Mouse (Mus musculus) hindbrain, embryonic 14.5 days (tissue): Measurements from ENCODE around the gene Sap25. TPM values are rescaled to one million over a fixed set of nuclear protein-coding genes. Genes with fewer than 3 reads are reported as not detected.

ENCODE experiments used
- ATAC-seq: fragments of 200-750 bp; cut with Nextera tagmentation; 2 replicates; pipeline ENCODE4 v1.8.0; 2017; ENCODE audit warnings: moderate number of reproducible peaks, mild to moderate bottlenecking, moderate TSS enrichment, moderate library complexity; ENCODE audit not compliant: low FRiP score
- DNase-seq: peaks from one replicate; pipeline ENCODE4 v3.0.0-alpha.2; 2015; ENCODE audit warnings: low spot score
- H3K27ac ChIP-seq: fragments of 300-500 bp; sonication (generic); 2 replicates; pipeline ENCODE4 v1.5.1; 2014; ENCODE audit warnings: mild to moderate bottlenecking, moderate library complexity
- H3K27me3 ChIP-seq: fragments of 300-500 bp; sonication (generic); 2 replicates; pipeline ENCODE4 v1.6.1; 2014; ENCODE audit warnings: mild to moderate bottlenecking, low read length, mixed read lengths; ENCODE audit not compliant: control insufficient read depth, insufficient read depth
- H3K36me3 ChIP-seq: fragments of 300-500 bp; sonication (generic); replicated peaks from 2 replicates; pipeline ENCODE4 v1.6.1; 2014; ENCODE audit not compliant: control insufficient read depth, insufficient read depth
- H3K4me1 ChIP-seq: fragments of 300-500 bp; sonication (generic); replicated peaks from 2 replicates; pipeline ENCODE4 v1.6.1; 2014; ENCODE audit warnings: antibody characterized with exemption, low read length, mixed read lengths; ENCODE audit not compliant: control insufficient read depth, insufficient read depth
- H3K4me2 ChIP-seq: fragments of 300-500 bp; sonication (generic); replicated peaks from 2 replicates; pipeline ENCODE4 v1.6.1; 2014; ENCODE audit warnings: mild to moderate bottlenecking, moderate library complexity
- H3K4me3 ChIP-seq: fragments of 300-500 bp; sonication (generic); replicated peaks from 2 replicates; pipeline ENCODE4 v1.5.1; 2014; ENCODE audit warnings: mild to moderate bottlenecking, low read length
- H3K9ac ChIP-seq: fragments of 300-500 bp; sonication (generic); 2 replicates; pipeline ENCODE4 v1.6.1; 2014
- H3K9me3 ChIP-seq: fragments of 300-500 bp; sonication (generic); 2 replicates; pipeline ENCODE4 v1.6.1; 2016; ENCODE audit warnings: low read length; ENCODE audit not compliant: control insufficient read depth
- WGBS: fragments of 180-500 bp; shearing (Covaris S2); extraction: QIAGEN DNeasy Blood & Tissue Kit; methylation state at CpG from one replicate; pipeline ENCODE4 v1.1.7; 2014; 5-methylcytosine and 5-hydroxymethylcytosine counted together
- polyA plus RNA-seq: library from polyadenylated mRNA; unstranded; fragments of >200 nt; fragmentation: Nextera tagmentation; extraction: Ambion mirVana; gene quantifications from 2 replicates; pipeline ENCODE4 v1.2.1, GENCODE M21; 2014

The Sap25 gene
- polyA plus RNA-seq, 1 experiment from 2014 or later, result 5.8 TPM

DNA sequence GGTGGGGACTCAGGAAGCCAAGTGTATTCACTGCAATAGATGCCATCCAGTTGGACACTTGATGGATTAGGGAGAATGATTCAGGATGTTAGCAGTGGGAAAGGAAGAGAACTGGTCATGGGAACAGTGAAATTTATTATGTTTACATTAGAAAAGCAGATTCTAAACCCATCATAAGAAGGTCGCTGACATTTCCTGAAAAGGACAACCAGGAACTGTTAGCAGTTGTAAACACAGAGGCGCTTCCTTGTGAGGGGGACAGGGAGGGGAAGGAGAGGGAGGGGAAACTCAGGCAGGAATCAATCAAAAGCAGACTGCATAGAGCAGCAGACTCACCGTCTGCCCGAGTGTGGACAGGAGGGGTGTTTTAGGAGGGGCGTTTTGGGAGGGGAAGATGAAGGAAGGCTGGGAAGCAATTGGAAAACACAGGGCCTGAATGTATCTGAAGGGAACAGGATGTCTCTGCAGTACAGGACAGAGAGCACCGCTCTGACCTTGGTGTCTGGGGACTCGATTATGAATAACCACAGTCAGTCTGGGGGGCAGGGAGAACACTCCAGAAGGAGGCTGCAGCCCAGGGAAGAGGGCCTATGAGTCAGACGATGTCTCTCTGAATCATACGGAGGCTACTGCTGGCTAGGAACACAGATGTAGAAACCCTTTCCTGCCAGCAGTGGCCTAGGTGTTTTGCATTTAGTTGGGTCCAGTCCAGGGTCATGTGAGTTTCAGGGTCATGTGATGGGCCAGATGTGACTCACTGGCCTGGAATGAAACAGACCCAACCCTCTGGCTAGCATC, 30.5 kb downstream of the Sap25 start:
- H3K27ac ChIP-seq, result no peak overlapping the region

DNA sequence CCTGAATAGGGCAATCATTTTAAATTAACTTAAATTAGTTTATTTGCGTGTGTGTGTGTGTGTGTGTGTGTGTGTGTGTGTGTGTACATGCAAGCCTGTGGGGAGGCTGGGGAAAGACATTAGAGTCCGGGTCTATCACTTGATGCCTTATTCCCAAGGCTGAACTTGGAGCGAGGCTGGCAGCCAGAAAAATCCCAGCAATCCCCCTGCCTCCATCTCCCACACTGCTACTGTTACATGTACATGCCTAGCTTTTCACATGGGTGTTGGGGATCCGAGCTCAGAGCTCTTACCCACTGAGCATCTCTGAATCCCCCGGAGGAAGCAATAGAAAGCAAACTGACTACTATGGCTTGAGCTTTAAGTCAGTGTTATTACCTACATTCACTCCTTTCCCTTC, 31.2 kb downstream of the Sap25 start:
- H3K4me1 ChIP-seq, result peaks cover 2% of the 10 kb centered on the region; the same call in 1 of the 2 replicates
- no peak overlapping the region for H3K4me3 ChIP-seq
- 85% methylated on average over 5 of the region's 5 CpGs for WGBS
- no peaks in the 10 kb centered on the region for H3K27me3 ChIP-seq
- H3K9ac ChIP-seq, result no peak overlapping the region
- H3K27ac ChIP-seq, result no peak overlapping the region
- no peak overlapping the region for H3K4me2 ChIP-seq
- H3K36me3 ChIP-seq, result no peaks in the 10 kb centered on the region; the same call in 1 of the 2 replicates
- H3K9me3 ChIP-seq, result no peaks in the 10 kb centered on the region
- no peak for DNase-seq
- ATAC-seq, result no peak

More for the DNA sequence above, 30.5 kb downstream of the Sap25 start:
- Histone ChIP-seq H3K9ac (0 out of 2 replicates have a peak overlapping the region, but pooled peaks have one; percentile 26), H3K4me2 (no peak overlapping the region), H3K4me1 (peaks cover 2% of the 10 kb centered on the region; the same call in 1 of the 2 replicates), H3K4me3 (no peak overlapping the region), H3K9me3 (no peaks in the 10 kb centered on the region), H3K27me3 (no peaks in the 10 kb centered on the region), H3K36me3 (peaks cover 5% of the 10 kb centered on the region)
- ATAC-seq (no peak; the same call in 1 of the 2 replicates), DNase-seq (no peak)
- 45% methylated on average over 9 of the region's 9 CpGs for WGBS

DNA sequence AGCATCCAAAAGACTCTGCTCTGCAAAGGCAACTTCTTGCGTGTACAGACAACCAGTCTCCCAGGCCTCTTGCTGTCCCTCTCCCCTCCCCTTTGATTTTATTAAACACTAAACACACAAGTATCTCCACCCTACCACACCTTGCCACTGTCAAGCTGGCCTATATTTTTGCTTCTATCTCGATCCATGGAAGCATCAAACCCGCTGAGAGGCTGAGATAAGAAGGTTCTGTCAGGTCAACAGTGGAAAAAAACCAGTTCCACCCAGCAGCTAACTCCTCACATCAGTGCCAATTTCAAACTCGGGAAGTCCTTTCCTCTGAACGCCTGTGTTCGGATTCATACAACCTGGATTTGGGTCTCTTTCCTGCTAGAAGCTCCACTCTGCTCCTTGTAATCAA, 31.9 kb downstream of the Sap25 start:
- Histone ChIP-seq H3K36me3 (no peaks in the 10 kb centered on the region), H3K4me2 (no peak overlapping the region), H3K4me3 (no peak overlapping the region), H3K4me1 (peaks cover 2% of the 10 kb centered on the region; the same call in 1 of the 2 replicates), H3K9me3 (no peaks in the 10 kb centered on the region), H3K9ac (no peak overlapping the region), H3K27me3 (no peaks in the 10 kb centered on the region), H3K27ac (no peak overlapping the region)
- 94% methylated on average over 6 of the region's 6 CpGs for WGBS
- no peak for ATAC-seq
- DNase-seq, result no peak

DNA sequence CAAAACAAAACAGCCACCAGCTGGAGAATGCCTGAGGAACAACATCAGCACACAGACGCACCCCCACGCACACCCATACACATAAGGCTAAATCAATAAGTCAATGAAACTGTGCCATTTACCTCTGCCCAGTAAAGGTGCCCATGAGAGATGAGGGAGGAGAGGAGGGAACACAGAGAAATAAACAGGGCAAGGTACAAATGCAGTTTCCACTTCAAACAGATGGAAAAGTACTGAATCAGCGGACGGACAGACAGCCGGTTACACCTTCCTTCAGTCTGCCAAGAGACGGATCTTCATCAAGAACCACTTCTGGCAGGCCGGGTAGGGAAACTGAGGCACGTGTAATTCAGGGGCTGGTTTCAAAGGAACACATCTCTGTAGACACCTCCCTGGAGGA, 33.7 kb downstream of the Sap25 start:
- no peak overlapping the region for H3K4me3 ChIP-seq
- H3K9ac ChIP-seq, result no peak overlapping the region
- no peak overlapping the region for H3K4me2 ChIP-seq
- H3K4me1 ChIP-seq, result no peaks in the 10 kb centered on the region; the same call in 1 of the 2 replicates
- H3K9me3 ChIP-seq, result no peaks in the 10 kb centered on the region
- H3K27me3 ChIP-seq, result no peaks in the 10 kb centered on the region
- no peak overlapping the region for H3K27ac ChIP-seq
- DNase-seq, result no peak
- 95% methylated on average over 8 of the region's 8 CpGs for WGBS
- no peak for ATAC-seq
- no peaks in the 10 kb centered on the region for H3K36me3 ChIP-seq

DNA sequence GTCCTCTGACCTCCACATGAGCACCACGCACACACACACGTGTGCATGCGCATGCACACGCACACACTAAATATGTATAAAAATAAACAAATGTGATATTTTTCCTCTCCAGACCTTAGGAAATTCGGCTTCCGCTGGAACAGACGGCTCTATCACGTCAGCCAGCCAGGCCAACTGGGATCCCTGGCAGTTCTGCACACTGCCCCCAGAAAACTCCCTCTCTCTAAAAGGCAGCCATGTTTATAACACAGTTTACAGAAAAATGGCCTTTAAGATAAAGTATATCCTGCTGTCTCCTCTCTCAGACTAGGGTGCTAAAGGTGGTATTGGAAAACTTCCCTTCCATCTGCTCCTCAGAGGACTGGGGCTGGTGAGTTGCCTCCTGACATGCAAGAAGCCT, 36.7 kb downstream of the Sap25 start:
- 95% methylated on average over 8 of the region's 8 CpGs for WGBS
- Histone ChIP-seq H3K9me3 (no peaks in the 10 kb centered on the region), H3K4me1 (peaks cover 8% of the 10 kb centered on the region), H3K4me2 (no peak overlapping the region), H3K4me3 (no peak overlapping the region), H3K36me3 (no peaks in the 10 kb centered on the region), H3K9ac (no peak overlapping the region), H3K27me3 (no peaks in the 10 kb centered on the region), H3K27ac (no peak overlapping the region)
- DNase-seq (no peak), ATAC-seq (no peak)

DNA sequence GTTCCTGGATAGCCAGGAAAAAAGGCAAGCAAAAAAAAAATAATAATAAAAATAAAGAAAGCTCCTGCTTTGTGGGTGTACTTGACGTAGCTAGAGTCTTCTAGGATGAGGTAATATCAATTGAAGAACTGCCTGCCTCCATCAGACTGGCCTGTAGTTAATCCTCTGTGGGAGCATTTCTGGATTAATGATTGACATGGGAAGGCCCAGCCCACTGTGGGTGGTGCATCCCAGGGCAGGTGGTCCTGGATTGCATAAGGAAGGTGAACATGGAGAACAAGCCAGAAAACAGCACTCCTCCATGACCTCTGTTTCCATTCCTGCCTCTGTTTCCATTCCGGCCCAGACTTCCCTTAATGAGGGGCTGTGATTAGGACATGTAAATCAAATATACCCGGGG, 37.6 kb downstream of the Sap25 start:
- no peaks in the 10 kb centered on the region for H3K36me3 ChIP-seq
- H3K9ac ChIP-seq, result no peak overlapping the region
- 91% methylated on average over 3 of the region's 3 CpGs for WGBS
- H3K4me1 ChIP-seq, result peaks cover 17% of the 10 kb centered on the region
- ATAC-seq (no peak), DNase-seq (no peak)
- no peaks in the 10 kb centered on the region for H3K27me3 ChIP-seq
- H3K4me2 ChIP-seq, result no peak overlapping the region
- no peak overlapping the region for H3K27ac ChIP-seq
- H3K9me3 ChIP-seq, result no peaks in the 10 kb centered on the region
- no peak overlapping the region for H3K4me3 ChIP-seq

DNA sequence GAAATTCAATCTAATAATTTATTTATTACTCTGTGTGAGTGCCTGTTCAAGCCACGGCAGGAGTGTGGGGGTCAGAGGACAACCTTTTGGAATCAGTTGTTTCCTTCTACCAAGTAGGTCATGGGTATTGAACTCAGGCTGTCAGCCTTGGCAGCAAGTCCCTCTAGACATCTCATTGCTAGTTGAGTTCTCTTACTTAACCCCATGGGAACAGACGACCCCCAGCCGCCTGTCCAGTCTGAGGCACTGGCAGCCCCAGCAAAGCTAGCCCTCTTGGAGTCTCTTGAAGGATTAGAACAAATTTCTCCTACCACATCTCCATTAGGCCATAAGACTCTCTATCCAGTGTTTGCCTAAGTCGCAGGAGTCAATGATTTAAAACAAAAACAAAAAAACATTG, 38.6 kb downstream of the Sap25 start:
- no peaks in the 10 kb centered on the region for H3K36me3 ChIP-seq
- H3K4me1 ChIP-seq, result peaks cover 17% of the 10 kb centered on the region
- no peak for ATAC-seq
- DNase-seq, result no peak
- no peak overlapping the region for H3K9ac ChIP-seq
- no peak overlapping the region for H3K27ac ChIP-seq
- no peaks in the 10 kb centered on the region for H3K27me3 ChIP-seq
- H3K9me3 ChIP-seq, result no peaks in the 10 kb centered on the region
- no peak overlapping the region for H3K4me3 ChIP-seq
- no peak overlapping the region for H3K4me2 ChIP-seq
- 93% methylated on average over 4 of the region's 4 CpGs for WGBS

DNA sequence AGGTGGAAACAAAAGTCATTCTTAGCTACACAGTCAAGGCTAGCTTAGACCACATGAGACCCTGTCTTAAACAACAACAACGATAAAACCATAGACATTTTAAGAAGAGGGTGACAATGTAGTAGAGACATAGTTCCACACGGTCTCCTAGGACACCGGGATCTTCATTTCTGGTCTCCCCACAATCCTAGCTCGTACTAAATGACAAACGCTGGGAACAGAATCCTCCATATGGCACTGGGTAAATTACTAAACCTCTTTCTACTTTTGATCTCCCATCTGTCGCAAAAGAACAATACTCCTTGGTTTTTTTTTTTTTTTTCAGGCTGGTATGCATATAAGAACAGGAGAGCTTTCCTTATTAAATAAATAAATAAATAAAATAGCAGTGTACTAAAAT, 41.4 kb downstream of the Sap25 start:
- Histone ChIP-seq H3K4me2 (peak overlapping the region; percentile 81), H3K27me3 (no peaks in the 10 kb centered on the region), H3K27ac (no peak overlapping the region), H3K4me1 (peaks cover 17% of the 10 kb centered on the region), H3K9me3 (no peaks in the 10 kb centered on the region), H3K36me3 (no peaks in the 10 kb centered on the region), H3K4me3 (no peak overlapping the region), H3K9ac (peak overlapping the region; percentile 7; the same call in 1 of the 2 replicates)
- no peak for DNase-seq
- ATAC-seq, result no peak
- WGBS, result 65% methylated on average over 6 of the region's 6 CpGs

DNA sequence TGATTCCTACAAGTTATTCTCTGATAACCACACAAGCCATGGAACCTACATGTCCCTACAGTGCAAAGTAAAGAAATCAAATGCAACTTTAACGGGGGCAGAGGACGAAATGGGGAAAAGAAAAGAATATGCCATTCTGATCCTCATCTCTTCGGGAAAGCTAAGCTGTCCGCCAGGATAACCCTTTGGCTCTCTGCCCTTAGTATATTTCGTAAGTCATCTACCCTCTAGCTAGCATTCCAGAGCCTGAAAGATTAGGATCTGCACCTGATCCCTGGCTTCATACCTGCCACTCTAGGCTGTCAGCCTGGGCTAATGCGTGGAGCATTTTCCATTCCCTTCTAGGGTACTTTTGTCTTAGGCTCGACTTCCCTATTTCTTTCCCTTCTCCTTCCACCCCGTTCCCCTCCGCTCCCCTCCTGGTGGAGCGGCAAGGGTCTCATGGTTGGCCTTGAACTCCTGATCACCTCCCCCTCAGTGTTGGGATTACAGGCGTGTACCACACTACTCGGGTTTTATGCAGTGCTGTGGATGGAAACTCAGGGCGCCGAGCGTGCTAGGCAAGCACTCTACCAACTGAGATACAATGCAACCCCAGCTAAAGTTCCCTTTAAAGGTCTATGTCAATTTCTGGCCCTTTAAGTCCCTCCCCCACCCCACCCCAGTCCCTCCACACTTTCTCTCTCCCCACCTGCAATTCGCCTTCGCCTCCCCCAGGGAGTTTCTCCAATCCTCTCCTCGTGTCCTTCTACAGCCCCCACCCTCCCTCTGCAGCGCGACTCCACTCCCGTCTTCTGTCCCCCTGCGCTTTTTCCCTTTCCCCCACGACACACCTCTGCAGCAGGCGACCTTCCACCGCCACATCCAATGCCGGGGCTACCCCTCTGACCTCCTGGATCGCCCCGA, 42.5 kb downstream of the Sap25 start:
- DNase-seq (no peak), ATAC-seq (no peak)
- H3K4me1 ChIP-seq, result peaks cover 17% of the 10 kb centered on the region
- H3K4me2 ChIP-seq, result peak overlapping the region; percentile 81
- no peaks in the 10 kb centered on the region for H3K36me3 ChIP-seq
- WGBS, result 14% methylated on average over 28 of the region's 28 CpGs
- peak overlapping the region; percentile 75 for H3K9ac ChIP-seq
- H3K27ac ChIP-seq, result 0 out of 2 replicates have a peak overlapping the region, but pooled peaks have one; percentile 81
- no peaks in the 10 kb centered on the region for H3K27me3 ChIP-seq
- no peaks in the 10 kb centered on the region for H3K9me3 ChIP-seq
- peak overlapping the region; percentile 70 for H3K4me3 ChIP-seq
